8 mouse cellular contexts compared by ENCODE assay signal in the genomic region with DNA sequence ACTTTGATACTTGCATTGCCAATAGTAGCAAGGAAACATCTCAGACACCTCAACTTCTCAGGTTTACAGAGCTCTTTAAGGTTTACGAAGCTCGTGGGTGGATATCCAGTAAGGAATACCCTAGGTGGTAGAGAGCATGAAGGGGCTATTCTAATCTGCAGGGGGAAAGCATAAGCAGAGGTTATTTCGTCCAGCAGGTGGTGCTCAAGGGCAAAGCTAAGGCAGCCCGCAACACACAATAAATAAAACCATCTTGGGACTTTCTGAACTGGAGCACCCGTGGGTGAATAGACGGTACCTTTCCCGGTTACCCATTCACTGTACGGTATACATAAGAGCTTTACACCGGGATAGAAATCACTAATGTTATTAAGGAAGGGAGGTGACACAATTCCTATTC.
DNase-seq lines count a peak whose midpoint lies in the region; ATAC-seq and TF ChIP-seq lines count a peak whose summit lies in the region.

No protein-coding gene starts in this region.

- no peak overlapping the region for H3K4me3 ChIP-seq in intestine, postnatal 0 days (ENCODE audit: low read depth, low read length)
- no peak overlapping the region for H3K4me3 ChIP-seq in midbrain, embryonic 11.5 days (ENCODE audit: low read depth, low read length)

- H3K9ac ChIP-seq in intestine, postnatal 0 days (ENCODE audit: low read depth, low read length): no peak overlapping the region
- H3K9ac ChIP-seq in midbrain, embryonic 11.5 days (ENCODE audit: low read length): no peak overlapping the region

- no peak overlapping the region for H3K27ac ChIP-seq in intestine, postnatal 0 days (ENCODE audit: low read depth, low read length)
- no peak overlapping the region for H3K27ac ChIP-seq in midbrain, embryonic 11.5 days (ENCODE audit: low read depth, low read length)

- H3K4me2 ChIP-seq in intestine, postnatal 0 days (replicated peaks; ENCODE audit: low read depth): peak overlapping the region; percentile 44; the same call in 1 of the 2 replicates
- no peak overlapping the region for H3K4me2 ChIP-seq in midbrain, embryonic 11.5 days

- no peaks in the 10 kb centered on the region for H3K4me1 ChIP-seq in intestine, postnatal 0 days (replicated peaks; ENCODE audit: control insufficient read depth, insufficient read depth, low read length)
- no peaks in the 10 kb centered on the region for H3K4me1 ChIP-seq in midbrain, embryonic 11.5 days (ENCODE audit: control insufficient read depth, insufficient read depth, low read length)

- peak; percentile 92 for TF ChIP-seq CTCF in intestine, postnatal 0 days (IDR thresholded peaks at IDR 0.05; ENCODE audit: low read depth)

- DNase-seq in adipocyte (ENCODE audit: low spot score): peak; percentile 87
- DNase-seq in gastrocnemius, postnatal 4 days (ENCODE audit: low spot score in 2 of 2): peak; percentile 21 to 62
- DNase-seq in left cerebral cortex, postnatal 25 days (ENCODE audit: low spot score in 2 of 2): peak; percentile 73 to 84
- peak; percentile 95 for DNase-seq in midbrain, embryonic 11.5 days (ENCODE audit: low spot score, missing footprints)
- DNase-seq in skeletal muscle tissue, adult 2 months (ENCODE audit: low read depth, low spot score): peak; percentile 13

- no peaks in the 10 kb centered on the region for H3K27me3 ChIP-seq in intestine, postnatal 0 days (replicated peaks; ENCODE audit: control insufficient read depth, insufficient read depth, low read length)
- no peaks in the 10 kb centered on the region for H3K27me3 ChIP-seq in midbrain, embryonic 11.5 days (ENCODE audit: control insufficient read depth, insufficient read depth, low read length)

- H3K36me3 ChIP-seq in intestine, postnatal 0 days (ENCODE audit: control insufficient read depth, insufficient read depth): no peaks in the 10 kb centered on the region
- H3K36me3 ChIP-seq in midbrain, embryonic 11.5 days (ENCODE audit: control insufficient read depth, insufficient read depth, low read length): no peaks in the 10 kb centered on the region

- 12% methylated on average over 9 of the region's 9 CpGs for WGBS in intestine, postnatal 0 days
- WGBS in midbrain, embryonic 11.5 days: 33% methylated on average over 9 of the region's 9 CpGs

- H3K9me3 ChIP-seq in intestine, postnatal 0 days (ENCODE audit: control insufficient read depth): no peaks in the 10 kb centered on the region
- H3K9me3 ChIP-seq in midbrain, embryonic 11.5 days (ENCODE audit: control insufficient read depth, low read length): no peaks in the 10 kb centered on the region

- intact Hi-C loops in left cerebral cortex, postnatal 25 days (cut with DNase I): loop anchor here (1.0 to 2.0 kb wide), 2 partner anchors 140 to 956 kb away; no protein-coding TSS in a partner anchor

- peak; percentile 100 for ATAC-seq in common myeloid progenitor, adult 5-6 weeks (replicated peaks; ENCODE audit: low read depth, poor library complexity, severe bottlenecking)
- peak; percentile 36; the same call in 1 of the 2 replicates for ATAC-seq in intestine, postnatal 0 days
- ATAC-seq in midbrain, embryonic 11.5 days (ENCODE audit: low FRiP score): peak; percentile 88
- no peak for ATAC-seq in erythroblast, adult 5-6 weeks (replicated peaks; ENCODE audit: low FRiP score, poor library complexity, severe bottlenecking)

Comparison
In these comparisons a context has a peak if more than half of its experiments do, and no peak if none do; other contexts are left out.
1. DNase-seq: peak in every context shown above with its lines; median percentile 95 in midbrain, embryonic 11.5 days; 87 in adipocyte; 78 in left cerebral cortex, postnatal 25 days; 42 in gastrocnemius, postnatal 4 days; 13 in skeletal muscle tissue, adult 2 months.